Mouse (Mus musculus) midbrain, embryonic 10.5 days (tissue): ENCODE measurements around the gene Srd5a1. TPM values are rescaled to one million over a fixed set of nuclear protein-coding genes. Genes with fewer than 3 reads are reported as not detected.

ENCODE experiments used
- DNase-seq: peaks from one replicate; pipeline ENCODE4 v3.0.0-alpha.2; 2017; ENCODE audit warnings: low spot score
- H3K27ac ChIP-seq: fragments of 300-500 bp; sonication (generic); replicated peaks from 2 replicates; pipeline ENCODE4 v1.5.1; 2016; ENCODE audit warnings: mild to moderate bottlenecking
- H3K27me3 ChIP-seq: fragments of 300-500 bp; sonication (generic); 2 replicates; pipeline ENCODE4 v1.6.1; 2016; ENCODE audit warnings: low read depth, mild to moderate bottlenecking; ENCODE audit not compliant: poor library complexity, severe bottlenecking
- H3K36me3 ChIP-seq: fragments of 300-500 bp; sonication (generic); 2 replicates; pipeline ENCODE4 v1.6.1; 2016; ENCODE audit warnings: mild to moderate bottlenecking, moderate library complexity
- H3K4me1 ChIP-seq: fragments of 300-500 bp; sonication (generic); 2 replicates; pipeline ENCODE4 v1.6.1; 2016
- H3K4me3 ChIP-seq: fragments of 300-500 bp; sonication (generic); 2 replicates; pipeline ENCODE4 v1.5.1; 2016; ENCODE audit warnings: mild to moderate bottlenecking, moderate library complexity
- H3K9me3 ChIP-seq: fragments of 300-500 bp; sonication (generic); replicated peaks from 2 replicates; pipeline ENCODE4 v1.6.1; 2016; ENCODE audit warnings: mild to moderate bottlenecking
- WGBS: fragments of 180-500 bp; shearing (Covaris S2); methylation state at CpG from one replicate; pipeline ENCODE4 v1.1.7; 2016; 5-methylcytosine and 5-hydroxymethylcytosine counted together
- polyA plus RNA-seq: library from polyadenylated mRNA; unstranded; fragments of >200 nt; fragmentation: Nextera tagmentation; extraction: Ambion mirVana; gene quantifications from 2 replicates; pipeline ENCODE4 v1.2.1, GENCODE M21; 2016

Srd5a1 gene
- polyA plus RNA-seq, 1 experiment from 2014 or later, result 24.8 TPM

DNA sequence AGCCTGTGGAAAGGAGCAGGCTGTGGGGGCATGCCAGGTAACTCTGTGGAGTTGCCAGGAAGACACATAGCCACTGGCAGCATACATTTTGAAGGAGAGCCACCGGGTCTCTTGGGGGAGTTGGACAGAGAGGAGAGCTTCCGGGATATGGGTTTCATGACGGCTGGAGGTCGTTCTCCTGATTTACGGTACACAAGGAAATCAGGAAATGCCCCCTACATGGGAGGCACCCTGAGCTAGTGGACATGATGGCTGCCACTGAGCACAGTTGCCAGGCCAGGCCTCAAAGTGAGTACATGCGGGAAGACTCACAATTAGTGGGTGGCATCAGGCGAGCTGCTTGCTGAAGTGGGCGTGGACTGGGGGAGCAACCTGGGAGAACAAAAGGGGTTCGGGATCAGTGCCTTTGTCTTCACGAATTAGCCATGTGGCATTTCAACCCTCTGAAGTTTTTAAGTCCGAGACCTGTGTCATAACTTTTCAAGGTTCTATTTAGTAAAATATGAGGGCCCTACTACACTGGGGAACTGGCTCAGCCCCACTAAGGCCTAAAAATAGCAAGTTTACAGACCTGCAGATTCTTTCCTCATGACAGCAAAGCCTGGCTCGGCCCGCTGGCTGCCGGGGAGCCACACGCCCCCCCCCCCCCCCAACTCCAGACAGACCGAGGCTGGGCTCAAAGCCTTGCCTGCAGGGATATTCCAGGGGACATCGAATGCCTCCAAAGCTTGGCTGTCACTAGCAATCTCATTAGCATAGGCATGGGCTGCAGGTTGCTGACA is 68.5 kb downstream of the Srd5a1 start:
- 44% methylated on average over 17 of the region's 17 CpGs for WGBS
- no peaks in the 10 kb centered on the region for H3K9me3 ChIP-seq
- no peak for DNase-seq
- H3K27me3 ChIP-seq, result peaks cover 23% of the 10 kb centered on the region
- H3K27ac ChIP-seq, result no peak overlapping the region
- H3K36me3 ChIP-seq, result no peaks in the 10 kb centered on the region
- H3K4me3 ChIP-seq, result no peak overlapping the region
- H3K4me1 ChIP-seq, result peaks cover 46% of the 10 kb centered on the region

- Histone ChIP-seq H3K27me3 (peaks cover 23% of the 10 kb centered on the region), H3K4me1 (peaks cover 48% of the 10 kb centered on the region), H3K27ac (no peak overlapping the region), H3K9me3 (no peaks in the 10 kb centered on the region), H3K36me3 (no peaks in the 10 kb centered on the region), H3K4me3 (no peak overlapping the region)
- DNase-seq, result no peak
- WGBS, result 78% methylated on average over 10 of the region's 10 CpGs
These were observed 69.5 kb downstream of the Srd5a1 start for GRCm38 (mm10) chr13:69541776-69542175.

DNA sequence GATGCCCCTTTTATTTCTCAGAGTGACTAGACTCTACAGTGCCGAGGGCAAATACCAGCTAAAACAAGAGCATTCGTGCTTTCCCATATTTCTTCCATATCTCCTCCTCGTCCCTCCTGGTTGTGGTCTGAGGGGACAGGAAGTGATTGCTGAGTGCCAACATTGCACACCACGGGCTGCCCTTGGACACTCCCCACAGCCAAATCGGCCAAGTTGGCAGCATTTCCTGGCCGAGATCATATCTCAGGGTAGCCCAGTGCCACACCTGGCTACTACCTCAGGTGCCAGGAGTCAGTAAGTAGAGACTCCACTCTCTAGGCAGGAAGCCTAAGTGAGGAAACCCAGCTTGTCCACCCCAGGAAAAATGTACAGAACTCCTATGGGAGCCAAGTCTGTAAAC is 70.0 kb downstream of the Srd5a1 start:
- Histone ChIP-seq H3K36me3 (no peaks in the 10 kb centered on the region), H3K4me1 (peaks cover 49% of the 10 kb centered on the region), H3K9me3 (no peaks in the 10 kb centered on the region), H3K27ac (no peak overlapping the region), H3K4me3 (no peak overlapping the region), H3K27me3 (peaks cover 23% of the 10 kb centered on the region)
- 89% methylated on average over 6 of the region's 6 CpGs for WGBS
- DNase-seq, result no peak

DNA sequence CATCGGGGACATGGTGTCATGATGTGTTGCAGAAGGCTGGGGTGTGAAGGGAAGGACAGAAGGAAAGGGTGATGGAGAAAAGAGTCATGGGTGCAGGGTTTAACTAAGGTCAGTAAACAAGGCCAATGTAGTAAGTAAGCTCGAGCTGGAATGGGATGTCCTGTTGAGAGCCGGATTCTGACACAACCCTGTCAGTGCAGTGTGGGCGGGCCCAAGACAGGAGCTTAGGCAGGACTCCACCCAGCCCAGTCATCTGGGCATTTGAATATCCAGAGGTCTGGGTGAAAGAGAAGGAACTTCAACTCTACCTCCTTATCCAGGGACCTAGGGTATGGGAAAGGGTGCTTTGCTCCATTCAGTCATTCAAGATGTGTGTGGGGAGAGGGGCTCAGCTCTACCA is 72.9 kb downstream of the Srd5a1 start:
- peaks cover 12% of the 10 kb centered on the region; the same call in 1 of the 2 replicates for H3K27me3 ChIP-seq
- peaks cover 53% of the 10 kb centered on the region for H3K4me1 ChIP-seq
- peak; percentile 37 for DNase-seq
- H3K27ac ChIP-seq, result 0 out of 2 replicates have a peak overlapping the region, but pooled peaks have one; percentile 28
- no peaks in the 10 kb centered on the region for H3K36me3 ChIP-seq
- WGBS, result 16% methylated on average over 4 of the region's 4 CpGs
- 0 out of 2 replicates have a peak overlapping the region, but pooled peaks have one; percentile 9 for H3K4me3 ChIP-seq
- H3K9me3 ChIP-seq, result no peaks in the 10 kb centered on the region

GRCm38 (mm10) chr13:69537366-69537765 is 73.9 kb downstream of the Srd5a1 start:
- peaks cover 49% of the 10 kb centered on the region for H3K4me1 ChIP-seq
- no peak for DNase-seq
- 82% methylated on average over 7 of the region's 7 CpGs for WGBS
- H3K4me3 ChIP-seq, result no peak overlapping the region
- H3K27me3 ChIP-seq, result peaks cover 8% of the 10 kb centered on the region; the same call in 1 of the 2 replicates
- H3K36me3 ChIP-seq, result no peaks in the 10 kb centered on the region
- H3K27ac ChIP-seq, result no peak overlapping the region
- no peaks in the 10 kb centered on the region for H3K9me3 ChIP-seq

GRCm38 (mm10) chr13:69536021-69536420 is 75.2 kb downstream of the Srd5a1 start:
- H3K4me1 ChIP-seq, result peaks cover 62% of the 10 kb centered on the region
- H3K27me3 ChIP-seq, result peaks cover 8% of the 10 kb centered on the region; the same call in 1 of the 2 replicates
- DNase-seq, result no peak
- H3K9me3 ChIP-seq, result no peaks in the 10 kb centered on the region
- peak overlapping the region; percentile 98; the same call in 1 of the 2 replicates for H3K4me3 ChIP-seq
- H3K27ac ChIP-seq, result peak overlapping the region; percentile 99; the same call in 1 of the 2 replicates
- WGBS, result 83% methylated on average over 4 of the region's 4 CpGs
- peaks cover 3% of the 10 kb centered on the region; the same call in 1 of the 2 replicates for H3K36me3 ChIP-seq

GRCm38 (mm10) chr13:69534654-69535551 is 76.3 kb downstream of the Srd5a1 start:
- Histone ChIP-seq H3K4me1 (peaks cover 65% of the 10 kb centered on the region), H3K27me3 (peaks cover 7% of the 10 kb centered on the region; the same call in 1 of the 2 replicates), H3K9me3 (no peaks in the 10 kb centered on the region), H3K4me3 (peak overlapping the region; percentile 98), H3K27ac (peak overlapping the region; percentile 99), H3K36me3 (peaks cover 14% of the 10 kb centered on the region)
- WGBS, result under 1% methylated on average over 86 of the region's 86 CpGs
- DNase-seq, result peak; percentile 99

- Histone ChIP-seq H3K4me3 (peak within 1 kb of the TSS; percentile 98), H3K9me3 (no peaks in the 10 kb centered on the region), H3K27me3 (peaks cover 1% of the 10 kb centered on the region; the same call in 1 of the 2 replicates), H3K27ac (peak within 1 kb of the TSS; percentile 99), H3K36me3 (peaks cover 20% of the 10 kb centered on the region), H3K4me1 (peaks cover 64% of the 10 kb centered on the region)
- no peak for DNase-seq
- under 1% methylated on average over 48 of the region's 57 CpGs for WGBS
These were observed 76.9 kb downstream of the Srd5a1 start, which contains the start of gene Tent4a for GRCm38 (mm10) chr13:69534334-69534653. Tent4a (minus strand) TSS chr13:69534617.

DNA sequence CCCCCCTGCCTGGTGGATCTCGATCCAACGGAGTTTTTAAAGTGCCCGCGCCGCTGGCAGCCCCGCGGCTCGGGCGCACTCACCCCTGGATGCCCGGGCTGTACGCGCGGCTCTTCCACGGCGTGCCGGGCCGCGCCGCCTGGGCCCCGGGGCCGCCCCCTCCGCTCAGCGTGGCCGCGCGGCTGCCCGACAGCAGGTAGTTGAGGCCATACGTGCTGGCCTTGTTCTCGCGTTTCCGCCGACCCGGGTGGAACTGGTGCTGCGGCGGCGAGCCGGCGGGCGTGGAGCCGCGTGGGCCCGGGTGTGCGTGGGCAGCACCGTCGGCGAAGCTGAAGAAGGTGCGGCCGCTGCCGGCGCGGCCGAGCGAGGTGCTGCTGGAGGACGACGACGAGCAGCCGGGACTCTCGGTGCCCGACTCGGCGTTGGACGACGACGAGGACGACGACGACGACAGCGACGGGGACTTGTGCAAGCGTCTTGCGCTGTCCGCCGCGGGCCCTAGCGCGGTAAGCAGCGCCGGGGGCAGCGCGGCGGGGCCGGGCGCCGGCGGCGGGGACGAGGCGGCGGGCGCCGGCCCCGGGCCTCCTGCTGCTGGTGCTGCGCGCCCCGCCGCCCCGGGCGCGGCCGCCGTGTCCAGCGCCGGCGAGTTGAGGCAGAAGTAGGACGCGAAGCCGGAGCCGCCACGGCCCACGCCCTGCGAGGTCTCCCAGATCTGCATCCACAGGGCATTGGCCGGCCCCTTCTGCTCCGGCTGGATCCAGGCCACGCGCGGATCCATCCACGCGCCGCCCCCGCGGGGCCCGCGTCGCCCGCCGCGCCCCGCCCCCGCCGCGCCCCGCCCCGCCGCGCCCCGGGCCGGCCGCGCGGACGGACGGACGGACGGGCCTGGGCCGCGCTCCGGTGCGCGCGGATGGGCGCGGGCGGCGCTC is 77.6 kb downstream of the Srd5a1 start, which contains the start of gene Nsun2:
TSS of gene Nsun2 (plus strand) at position 342 of the 929 bp plus-strand sequence.
- Histone ChIP-seq H3K36me3 (peaks cover 26% of the 10 kb centered on the region), H3K4me3 (peak within 1 kb of the TSS; percentile 98), H3K27ac (peak within 1 kb of the TSS; percentile 99), H3K4me1 (peaks cover 62% of the 10 kb centered on the region), H3K27me3 (no peaks in the 10 kb centered on the region), H3K9me3 (no peaks in the 10 kb centered on the region)
- peak; percentile 58 for DNase-seq
- WGBS, result 5% methylated on average over 152 of the region's 155 CpGs

DNA sequence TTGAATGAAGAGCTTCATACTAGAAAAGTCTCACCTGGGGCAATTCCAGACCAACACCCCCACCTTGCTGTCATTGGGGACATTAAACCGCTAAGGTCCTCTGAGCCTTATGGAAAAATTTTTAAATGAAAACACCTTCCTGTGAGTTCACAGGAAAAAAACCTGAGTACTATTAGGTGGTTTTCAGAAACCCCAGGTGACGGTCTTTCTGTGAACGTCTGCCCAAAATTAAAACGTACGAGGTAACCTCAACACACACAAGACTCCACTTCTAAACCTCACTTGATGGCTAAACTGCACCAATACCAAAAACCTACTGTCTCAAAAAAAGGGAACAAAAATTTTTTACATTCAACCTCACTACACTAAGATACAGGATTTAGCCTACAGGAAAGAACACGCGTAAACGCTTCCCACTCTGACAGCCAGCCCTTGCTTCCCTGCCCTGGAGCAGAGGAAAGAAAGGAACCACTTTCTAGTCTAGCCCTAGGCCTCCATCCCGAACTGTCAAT is 78.3 kb downstream of the Srd5a1 start:
- Histone ChIP-seq H3K27me3 (no peaks in the 10 kb centered on the region), H3K4me1 (peaks cover 62% of the 10 kb centered on the region), H3K36me3 (peaks cover 30% of the 10 kb centered on the region), H3K4me3 (peak overlapping the region; percentile 98), H3K27ac (peak overlapping the region; percentile 99), H3K9me3 (no peaks in the 10 kb centered on the region)
- DNase-seq, result no peak
- WGBS, result 3% methylated on average over 9 of the region's 9 CpGs

GRCm38 (mm10) chr13:69532101-69532892 is 78.9 kb downstream of the Srd5a1 start:
- no peaks in the 10 kb centered on the region for H3K9me3 ChIP-seq
- H3K36me3 ChIP-seq, result peaks cover 30% of the 10 kb centered on the region
- peak overlapping the region; percentile 98 for H3K4me3 ChIP-seq
- H3K4me1 ChIP-seq, result peaks cover 65% of the 10 kb centered on the region
- peak overlapping the region; percentile 49 for H3K27ac ChIP-seq
- no peak for DNase-seq
- WGBS, result 32% methylated on average over 14 of the region's 14 CpGs
- H3K27me3 ChIP-seq, result no peaks in the 10 kb centered on the region
